Mouse (Mus musculus) C2C12 (cell line): Measurements from ENCODE around the gene Nfat5.

ENCODE experiments used
- CTCF ChIP-seq: IDR thresholded peaks from one replicate; pipeline ENCODE4 v1.5.1; 2011; ENCODE audit not compliant: control insufficient read depth, insufficient read depth, insufficient read length
- FOSL1 ChIP-seq: IDR thresholded peaks from one replicate; pipeline ENCODE4 v1.8.0; 2011; ENCODE audit warnings: mild to moderate bottlenecking, low read length; ENCODE audit not compliant: poor library complexity, insufficient read depth, severe bottlenecking
- MYOD1 ChIP-seq: IDR thresholded peaks from one replicate; pipeline ENCODE4 v1.6.1; 2011; ENCODE audit warnings: low read depth; ENCODE audit not compliant: control insufficient read depth, insufficient read length
- MYOG ChIP-seq: IDR thresholded peaks from one replicate; pipeline ENCODE4 v1.6.1; 2011; ENCODE audit not compliant: control insufficient read depth, insufficient read length; ENCODE audit errors: extremely low read depth
- USF1 ChIP-seq: IDR thresholded peaks from one replicate; pipeline ENCODE4 v1.6.1; 2011; ENCODE audit warnings: low read depth, mild to moderate bottlenecking, control low read depth, moderate library complexity

GRCm38 (mm10) chr8:107295450-107295849 lies 2.2 kb downstream of the Nfat5 start:
- no peak for TF ChIP-seq FOSL1
- no peak for TF ChIP-seq CTCF
- no peak for TF ChIP-seq MYOG
- no peak for TF ChIP-seq MYOD1
- no peak for TF ChIP-seq USF1
